Mouse (Mus musculus): ENCODE data around the gene Coq4. TPM values are rescaled to one million over a fixed set of nuclear protein-coding genes. Genes with fewer than 3 reads are reported as not detected.

Gene Coq4
- polyA plus RNA-seq, 1 experiment: 11.9 TPM

DNA sequence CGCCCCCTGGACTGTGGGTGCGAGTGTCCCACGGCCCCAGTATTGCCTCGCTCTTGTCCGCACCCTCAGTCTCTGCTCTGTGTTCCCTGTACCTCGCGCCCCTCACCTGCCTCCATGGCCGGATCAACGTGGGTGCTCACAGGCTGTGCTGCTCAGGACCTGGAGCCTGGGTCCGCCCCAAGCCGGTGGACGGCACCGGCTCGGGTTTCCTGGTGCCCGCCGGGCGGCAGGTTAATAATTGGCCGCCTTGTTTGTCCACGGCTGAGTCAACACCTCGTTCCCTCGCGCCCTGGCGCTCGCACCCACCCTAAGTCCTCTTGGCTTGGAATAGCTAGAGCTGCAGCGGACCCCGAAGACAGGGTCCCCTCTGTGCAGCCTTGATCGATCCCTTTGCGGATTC, 35.8 kb upstream of the Coq4 start, which contains the start of gene Gm13420:
Gene Gm13420, minus strand, starts transcription at position 189 of the 400 bp plus-strand sequence.
- no peak within 1 kb of the TSS for H3K4me3 ChIP-seq (replicated peaks; ENCODE audit: control insufficient read depth, low read depth, low read length)
- 16% methylated on average over 28 of the region's 28 CpGs for WGBS

DNA sequence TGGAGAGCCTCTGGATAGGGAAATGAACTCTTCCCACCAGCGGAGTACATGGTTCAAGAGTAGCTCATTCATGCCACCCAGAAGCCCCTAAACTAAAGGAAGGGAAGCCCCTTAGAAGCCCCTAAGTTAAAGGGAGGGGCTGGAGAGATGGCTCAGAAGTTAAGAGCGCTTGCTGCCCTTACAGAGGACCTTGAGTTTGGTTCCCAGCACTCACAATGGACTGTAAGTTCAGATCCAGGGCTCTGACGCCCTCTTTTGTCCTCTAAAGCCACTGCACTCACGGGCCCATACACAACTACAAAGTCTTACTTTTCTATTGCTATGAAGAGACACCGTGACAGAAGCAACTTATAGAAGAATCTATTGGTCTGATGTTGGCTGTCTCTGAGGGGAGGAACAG, 34.9 kb upstream of the Coq4 start:
- Histone ChIP-seq H3K27ac (ENCODE audit: control insufficient read depth, insufficient read depth, low read depth, low read length, poor library complexity) (no peak overlapping the region), H3K4me3 (replicated peaks; ENCODE audit: control insufficient read depth, low read depth, low read length) (no peak overlapping the region), H3K4me1 (ENCODE audit: control insufficient read depth, insufficient read depth, low read length) (no peaks in the 10 kb centered on the region)
- WGBS: 89% methylated on average over 5 of the region's 5 CpGs
- TF ChIP-seq CTCF (IDR thresholded peaks at IDR 0.05; ENCODE audit: control insufficient read depth, insufficient read depth, low read length) (no peak), POLR2A (IDR thresholded peaks at IDR 0.05; ENCODE audit: borderline replicate concordance, control insufficient read depth, low read depth, low read length) (no peak)

More for the DNA sequence above, 35.8 kb upstream of the Coq4 start, which contains the start of gene Gm13420:
- TF ChIP-seq CTCF (IDR thresholded peaks at IDR 0.05; ENCODE audit: control insufficient read depth, insufficient read depth, low read length) (no peak), POLR2A (IDR thresholded peaks at IDR 0.05; ENCODE audit: borderline replicate concordance, control insufficient read depth, low read depth, low read length) (no peak)
- Histone ChIP-seq H3K27ac (ENCODE audit: control insufficient read depth, insufficient read depth, low read depth, low read length, poor library complexity) (no peak within 1 kb of the TSS), H3K4me1 (ENCODE audit: control insufficient read depth, insufficient read depth, low read length) (no peaks in the 10 kb centered on the region)

GRCm38 (mm10) chr2:29755693-29756092, 31.6 kb upstream of the Coq4 start:
- H3K4me3 ChIP-seq (replicated peaks; ENCODE audit: control insufficient read depth, low read depth, low read length): no peak overlapping the region
- H3K4me1 ChIP-seq (ENCODE audit: control insufficient read depth, insufficient read depth, low read length): no peaks in the 10 kb centered on the region
- TF ChIP-seq POLR2A (IDR thresholded peaks at IDR 0.05; ENCODE audit: borderline replicate concordance, control insufficient read depth, low read depth, low read length): no peak
- TF ChIP-seq CTCF (IDR thresholded peaks at IDR 0.05; ENCODE audit: control insufficient read depth, insufficient read depth, low read length): no peak
- H3K27ac ChIP-seq (ENCODE audit: control insufficient read depth, insufficient read depth, low read depth, low read length, poor library complexity): no peak overlapping the region

GRCm38 (mm10) chr2:29764831-29765230, 22.5 kb upstream of the Coq4 start:
- 3% methylated on average over 1 of the region's 1 CpGs for WGBS
- peak; percentile 99 for TF ChIP-seq CTCF (IDR thresholded peaks at IDR 0.05; ENCODE audit: control insufficient read depth, insufficient read depth, low read length)
- no peak for TF ChIP-seq POLR2A (IDR thresholded peaks at IDR 0.05; ENCODE audit: borderline replicate concordance, control insufficient read depth, low read depth, low read length)
- H3K27ac ChIP-seq (ENCODE audit: control insufficient read depth, insufficient read depth, low read depth, low read length, poor library complexity): no peak overlapping the region
- no peak overlapping the region for H3K4me3 ChIP-seq (replicated peaks; ENCODE audit: control insufficient read depth, low read depth, low read length)
- no peaks in the 10 kb centered on the region for H3K4me1 ChIP-seq (ENCODE audit: control insufficient read depth, insufficient read depth, low read length)

GRCm38 (mm10) chr2:29767976-29768709, 19.1 kb upstream of the Coq4 start:
- 69% methylated on average over 11 of the region's 11 CpGs for whole genome bisulfite sequencing
- TF ChIP-seq CTCF (IDR thresholded peaks at IDR 0.05; ENCODE audit: control insufficient read depth, insufficient read depth, low read length) (no peak), POLR2A (IDR thresholded peaks at IDR 0.05; ENCODE audit: borderline replicate concordance, control insufficient read depth, low read depth, low read length) (no peak)
- peaks cover 4% of the 10 kb centered on the region; the same call in 1 of the 2 replicates for H3K4me1 ChIP-seq (ENCODE audit: control insufficient read depth, insufficient read depth, low read length)
- no peak overlapping the region for H3K27ac ChIP-seq (ENCODE audit: control insufficient read depth, insufficient read depth, low read depth, low read length, poor library complexity)
- H3K4me3 ChIP-seq (replicated peaks; ENCODE audit: control insufficient read depth, low read depth, low read length): no peak overlapping the region

DNA sequence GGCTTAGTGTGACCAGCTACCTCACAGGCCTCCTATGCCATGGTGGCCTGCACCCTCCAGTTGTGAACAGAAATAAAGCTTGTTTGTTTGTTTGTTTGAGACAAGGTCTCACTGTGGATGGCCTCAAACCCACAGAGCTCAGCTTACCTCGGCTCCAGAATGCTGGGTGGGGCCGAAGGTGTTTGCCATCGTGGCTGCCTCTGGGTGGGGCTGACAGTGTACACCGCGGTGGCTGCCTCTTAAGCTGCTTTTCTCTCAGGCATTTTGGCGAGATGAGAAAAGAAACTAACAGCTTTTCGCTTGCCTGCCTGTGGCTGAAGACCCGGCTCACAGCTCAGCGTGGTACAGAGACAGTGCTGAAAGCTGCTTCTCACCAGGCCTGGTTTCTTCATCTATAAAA, 18.4 kb upstream of the Coq4 start:
- H3K27ac ChIP-seq (ENCODE audit: control insufficient read depth, insufficient read depth, low read depth, low read length, poor library complexity): no peak overlapping the region
- 70% methylated on average over 9 of the region's 9 CpGs for WGBS
- peaks cover 5% of the 10 kb centered on the region; the same call in 1 of the 2 replicates for H3K4me1 ChIP-seq (ENCODE audit: control insufficient read depth, insufficient read depth, low read length)
- H3K4me3 ChIP-seq (replicated peaks; ENCODE audit: control insufficient read depth, low read depth, low read length): no peak overlapping the region
- TF ChIP-seq CTCF (IDR thresholded peaks at IDR 0.05; ENCODE audit: control insufficient read depth, insufficient read depth, low read length) (no peak), POLR2A (IDR thresholded peaks at IDR 0.05; ENCODE audit: borderline replicate concordance, control insufficient read depth, low read depth, low read length) (no peak)

GRCm38 (mm10) chr2:29770162-29770561, 17.1 kb upstream of the Coq4 start:
- TF ChIP-seq CTCF (IDR thresholded peaks at IDR 0.05; ENCODE audit: control insufficient read depth, insufficient read depth, low read length) (peak; percentile 39; the same call in 1 of the 2 replicates), POLR2A (IDR thresholded peaks at IDR 0.05; ENCODE audit: borderline replicate concordance, control insufficient read depth, low read depth, low read length) (no peak)
- no peak overlapping the region for H3K27ac ChIP-seq (ENCODE audit: control insufficient read depth, insufficient read depth, low read depth, low read length, poor library complexity)
- H3K4me1 ChIP-seq (ENCODE audit: control insufficient read depth, insufficient read depth, low read length): peaks cover 7% of the 10 kb centered on the region; the same call in 1 of the 2 replicates
- no peak overlapping the region for H3K4me3 ChIP-seq (replicated peaks; ENCODE audit: control insufficient read depth, low read depth, low read length)

GRCm38 (mm10) chr2:29771611-29772461, 15.5 kb upstream of the Coq4 start:
- 36% methylated on average over 8 of the region's 8 CpGs for WGBS
- TF ChIP-seq POLR2A (IDR thresholded peaks at IDR 0.05; ENCODE audit: borderline replicate concordance, control insufficient read depth, low read depth, low read length) (no peak), CTCF (IDR thresholded peaks at IDR 0.05; ENCODE audit: control insufficient read depth, insufficient read depth, low read length) (no peak)
- peaks cover 7% of the 10 kb centered on the region; the same call in 1 of the 2 replicates for H3K4me1 ChIP-seq (ENCODE audit: control insufficient read depth, insufficient read depth, low read length)
- H3K4me3 ChIP-seq (replicated peaks; ENCODE audit: control insufficient read depth, low read depth, low read length): no peak overlapping the region
- H3K27ac ChIP-seq (ENCODE audit: control insufficient read depth, insufficient read depth, low read depth, low read length, poor library complexity): peak overlapping the region; percentile 96
